Mouse (Mus musculus) urinary bladder, adult 18-20 months (tissue): ENCODE data around the gene Fkbp4.
"Not testable (repeated sequence)": the region's sequence is repeated elsewhere in the genome, so short reads cannot be mapped to it uniquely, and the experiment has no call there.

ENCODE experiments used
- DNase-seq, 2 experiments: peaks; one replicate each; pipeline ENCODE4 v3.0.0; 2022; ENCODE audit warnings: low spot score in 2 of 2, mixed read lengths in 2 of 2

Gene Fkbp4

GRCm38 (mm10) chr6:128397574-128398261 lies 40.8 kb downstream of the Fkbp4 start:
- DNase-seq = no peak

- DNase-seq = no peak
These were observed 47.8 kb downstream of the Fkbp4 start for GRCm38 (mm10) chr6:128390683-128391082.

- no peak for DNase-seq
These were observed 49.3 kb downstream of the Fkbp4 start for GRCm38 (mm10) chr6:128389185-128389584.

GRCm38 (mm10) chr6:128385026-128385425 lies 53.5 kb downstream of the Fkbp4 start:
- DNase-seq = no peak

GRCm38 (mm10) chr6:128383752-128384151 lies 54.7 kb downstream of the Fkbp4 start:
- no peak for DNase-seq

GRCm38 (mm10) chr6:128381254-128381653 lies 57.2 kb downstream of the Fkbp4 start:
- DNase-seq = no peak

GRCm38 (mm10) chr6:128380594-128381167 lies 57.8 kb downstream of the Fkbp4 start:
- DNase-seq = not testable (repeated sequence)
